ENCODE assay signal across 8 mouse cellular contexts in the genomic region with DNA sequence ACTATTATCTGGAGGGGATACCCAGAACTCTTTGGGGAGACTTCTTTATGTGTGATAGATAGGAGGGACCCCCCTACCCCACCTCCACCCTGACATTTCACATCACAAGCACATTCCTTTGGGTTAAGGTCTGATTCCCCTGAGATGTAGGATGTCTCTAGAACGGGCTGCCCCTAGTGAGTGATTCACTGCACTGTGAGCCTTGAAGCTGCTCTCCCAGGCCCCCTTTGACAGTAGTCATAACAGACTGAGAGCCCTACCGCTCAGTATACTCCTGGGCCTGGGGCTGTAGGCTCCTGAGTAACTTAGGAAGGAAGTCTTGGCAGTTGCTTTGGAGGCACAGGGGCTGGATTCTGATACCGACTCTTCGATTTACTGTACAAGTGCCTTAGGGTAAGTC. TPM values are rescaled to one million over a fixed set of nuclear protein-coding genes. Genes with fewer than 3 reads are reported as not detected.
DNase-seq lines count a peak whose midpoint lies in the region; ATAC-seq and TF ChIP-seq lines count a peak whose summit lies in the region.

No protein-coding gene starts in this region.

- no peaks in the 10 kb centered on the region for H3K36me3 ChIP-seq in liver, embryonic 14.5 days (replicated peaks; ENCODE audit: control insufficient read depth, insufficient read depth, low read depth)

- 47% methylated on average over 4 of the region's 4 CpGs for whole genome bisulfite sequencing in liver, embryonic 14.5 days (ENCODE audit: insufficient replicate concordance)

- intact Hi-C loops in gastrocnemius, adult 2 months (cut with DNase I) = no loop called here

- no peaks in the 10 kb centered on the region for H3K9me3 ChIP-seq in liver, embryonic 14.5 days (ENCODE audit: control insufficient read depth, low read length)

- no peak for TF ChIP-seq EP300 in liver, embryonic 14.5 days (IDR thresholded peaks at IDR 0.05; ENCODE audit: low read depth)

- H3K4me3 ChIP-seq in gastrocnemius, adult 2 months = peak overlapping the region; percentile 73
- H3K4me3 ChIP-seq in liver, embryonic 14.5 days (ENCODE audit: insufficient read depth in 1 of 2, low read depth in 2 of 2, low read length in 2 of 2) = peak overlapping the region; percentile 46 to 47

- H3K4me2 ChIP-seq in liver, embryonic 14.5 days (ENCODE audit: low read depth) = peak overlapping the region; percentile 57

- ATAC-seq in liver, embryonic 14.5 days (ENCODE audit: insufficient read depth) = no peak
- no peak for ATAC-seq in monocyte, adult 5-6 weeks (replicated peaks; ENCODE audit: insufficient number of reproducible peaks, low FRiP score, low TSS enrichment, poor library complexity, severe bottlenecking)

- no peak overlapping the region for H3K9ac ChIP-seq in liver, embryonic 14.5 days (replicated peaks)

- DNase-seq in gastrocnemius, adult 2 months = no peak
- DNase-seq in gastrocnemius, adult 8-10 months (ENCODE audit: low spot score in 2 of 2) = no peak
- DNase-seq in thymus, postnatal 4 days = peak; percentile 40
- DNase-seq in thymus, postnatal 10 days (ENCODE audit: low spot score in 2 of 2) = no peak
- no peak for DNase-seq in liver, embryonic 14.5 days (ENCODE audit: low read depth in 3 of 3, low spot score in 3 of 3)
- no peak for DNase-seq in cerebellum, postnatal 14 days
- DNase-seq in adrenal gland, postnatal 36 days = no peak

- peaks cover 18% of the 10 kb centered on the region for H3K27me3 ChIP-seq in liver, embryonic 14.5 days (ENCODE audit: control insufficient read depth, insufficient read depth, low read length)

- peak overlapping the region; percentile 84 for H3K27ac ChIP-seq in gastrocnemius, adult 2 months
- no peak overlapping the region for H3K27ac ChIP-seq in liver, embryonic 14.5 days

- no peak for TF ChIP-seq CTCF in gastrocnemius, adult 2 months (IDR thresholded peaks at IDR 0.05)
- TF ChIP-seq CTCF in liver, embryonic 14.5 days (IDR thresholded peaks at IDR 0.05; ENCODE audit: low read depth) = no peak

- H3K4me1 ChIP-seq in liver, embryonic 14.5 days (replicated peaks; ENCODE audit: control insufficient read depth in 2 of 2, insufficient read depth in 2 of 2, low read length in 1 of 2) = peaks cover 0 to 3% of the 10 kb centered on the region in 2 experiments; a peak in 2 of 4 replicates

RNA-seq across cellular contexts. Expression of a gene that starts 1.2 kb away (rescaled TPM):
- total RNA-seq in gastrocnemius, adult 2 months (2021) = 1 to 10 TPM; 3.7 to 4.6 TPM
- 1 to 10 TPM; 2.4 to 6.1 (median 2.9) TPM for total RNA-seq in gastrocnemius, adult 8-10 months (2022)
- 3.6 and 4.4 TPM in 2 replicates for polyA plus RNA-seq in liver, embryonic 14.5 days (2012; rRNA removed)
- polyA plus RNA-seq in liver, embryonic 14.5 days (2014; fragmentation: Nextera tagmentation; extraction: Ambion mirVana) = 4.7 and 5.5 TPM in 2 replicates
- total RNA-seq in monocyte, adult 5-6 weeks (2017) = 0.10 TPM in 1 of 3 replicates, not detected in the others
- total RNA-seq in adrenal gland, postnatal 36 days (2021) = 10 to 100 TPM; 17.3 to 21.1 TPM

RNA-seq across cellular contexts. Expression of a gene that starts 50.1 kb away (rescaled TPM):
- under 1 TPM in 1 of 2 experiments, not detected in 1; 0.25 TPM for total RNA-seq in gastrocnemius, adult 2 months (2021)
- total RNA-seq in gastrocnemius, adult 8-10 months (2022) = under 1 TPM in 1 of 4 experiments, not detected in 3; 0.17 TPM
- not detected in 2 replicates for polyA plus RNA-seq in liver, embryonic 14.5 days (2012; rRNA removed)
- not detected in 2 replicates for polyA plus RNA-seq in liver, embryonic 14.5 days (2014; fragmentation: Nextera tagmentation; extraction: Ambion mirVana)
- total RNA-seq in monocyte, adult 5-6 weeks (2017) = not detected in 3 replicates
- not detected for total RNA-seq in adrenal gland, postnatal 36 days (2021)
